Mouse (Mus musculus): Measurements from ENCODE around the gene Vmn1r192. TPM values are rescaled to one million over a fixed set of nuclear protein-coding genes. Genes with fewer than 3 reads are reported as not detected.

Vmn1r192 gene
- polyA plus RNA-seq, 1 experiment = not detected

Other genes with a start within 250 kb of the Vmn1r192 start
- gene Zfp184, start 246.0 kb downstream of the Vmn1r192 start, polyA plus RNA-seq (2012; rRNA removed) = 1.1 and 1.6 TPM in 2 replicates
- 0.08 and 0.23 TPM in 2 replicates for gene Pom121l2, start 209.9 kb downstream of the Vmn1r192 start, polyA plus RNA-seq (2012; rRNA removed)
- gene Prss16, start 181.4 kb downstream of the Vmn1r192 start, polyA plus RNA-seq (2012; rRNA removed) = 640 and 1,004 TPM in 2 replicates
- 248 and 460 TPM in 2 replicates for gene Hist1h2ah, start 155.6 kb downstream of the Vmn1r192 start, polyA plus RNA-seq (2012; rRNA removed)
- gene Hist1h2bk, start 155.3 kb downstream of the Vmn1r192 start, polyA plus RNA-seq (2012; rRNA removed) = 322 and 402 TPM in 2 replicates
- gene Hist1h4i, start 149.8 kb downstream of the Vmn1r192 start, polyA plus RNA-seq (2012; rRNA removed) = 33.1 and 38.5 TPM in 2 replicates
- 149 and 177 TPM in 2 replicates for gene Hist1h2ag, start 148.2 kb downstream of the Vmn1r192 start, polyA plus RNA-seq (2012; rRNA removed)
- 177 and 218 TPM in 2 replicates for gene Hist1h2bj, start 147.9 kb downstream of the Vmn1r192 start, polyA plus RNA-seq (2012; rRNA removed)
- gene Vmn1r188, start 106.7 kb downstream of the Vmn1r192 start, polyA plus RNA-seq (2012; rRNA removed) = not detected in 2 replicates
- gene Vmn1r189, start 85.3 kb downstream of the Vmn1r192 start, polyA plus RNA-seq (2012; rRNA removed) = not detected in 2 replicates
- gene Vmn1r191, start 7.2 kb downstream of the Vmn1r192 start, polyA plus RNA-seq (2012; rRNA removed) = not detected in 2 replicates
- gene Vmn1r193, start 32.0 kb upstream of the Vmn1r192 start, polyA plus RNA-seq (2012; rRNA removed) = not detected in 2 replicates
- gene Vmn1r194, start 53.1 kb upstream of the Vmn1r192 start, polyA plus RNA-seq (2012; rRNA removed) = not detected in 2 replicates
- not detected in 2 replicates for gene Vmn1r195, start 79.4 kb upstream of the Vmn1r192 start, polyA plus RNA-seq (2012; rRNA removed)
- gene Vmn1r196, start 98.8 kb upstream of the Vmn1r192 start, polyA plus RNA-seq (2012; rRNA removed) = not detected in 2 replicates
- not detected in 2 replicates for gene Vmn1r197, start 133.4 kb upstream of the Vmn1r192 start, polyA plus RNA-seq (2012; rRNA removed)
- not detected in 2 replicates for gene Vmn1r198, start 159.2 kb upstream of the Vmn1r192 start, polyA plus RNA-seq (2012; rRNA removed)
- not detected in 2 replicates for gene Vmn1r199, start 188.7 kb upstream of the Vmn1r192 start, polyA plus RNA-seq (2012; rRNA removed)
- not detected in 2 replicates for gene Vmn1r200, start 199.2 kb upstream of the Vmn1r192 start, polyA plus RNA-seq (2012; rRNA removed)

All from thymus, adult 2 months (tissue).